Mouse (Mus musculus): ENCODE data around the gene Tedc1.

Tedc1 gene

DNA sequence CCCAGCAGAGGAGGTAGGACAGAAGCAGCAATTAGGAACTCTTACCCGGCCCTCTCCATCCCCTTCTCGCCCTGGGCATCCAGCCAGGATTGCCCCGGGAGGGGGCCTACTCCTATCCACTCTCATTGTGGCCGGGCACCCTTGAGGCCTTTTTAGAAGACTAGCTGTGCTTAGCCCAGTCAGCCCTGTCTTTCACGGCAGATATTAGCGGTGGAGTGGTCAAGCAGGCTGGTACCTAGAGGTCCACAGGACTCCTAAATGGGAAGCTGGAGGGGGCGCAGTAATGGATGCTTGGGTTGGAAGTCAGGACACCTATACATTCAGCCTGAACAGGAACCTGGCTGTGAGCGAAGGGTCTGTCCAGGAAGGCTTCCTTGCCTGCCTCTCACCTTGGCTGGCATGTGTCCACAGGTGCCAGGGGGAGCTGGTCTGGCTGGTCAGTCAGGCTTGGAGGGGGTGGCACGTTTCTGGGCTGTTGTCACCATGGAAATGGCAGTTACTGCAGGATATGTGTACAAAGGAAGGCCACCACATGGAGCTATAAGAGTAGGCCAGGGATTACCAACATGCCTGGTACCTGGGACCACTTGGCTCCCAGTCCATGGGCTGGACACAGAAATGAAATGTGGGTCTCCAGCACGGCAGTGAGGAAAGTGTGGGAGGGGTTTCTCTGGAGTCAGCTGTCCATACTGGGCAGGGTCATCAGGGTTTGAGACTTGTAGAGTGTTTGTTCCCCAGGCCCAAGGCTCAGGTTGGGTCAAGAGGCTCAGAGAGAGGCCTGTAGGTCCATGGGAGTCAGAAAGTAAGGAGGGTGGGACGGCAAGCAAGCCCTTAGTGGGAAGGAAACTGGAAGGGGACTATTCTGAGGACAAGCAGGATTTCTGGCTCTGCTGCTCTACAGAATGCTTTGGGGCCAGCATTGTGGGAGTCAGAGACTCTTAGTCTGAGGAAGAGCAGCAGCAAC is 17.0 kb upstream of the Tedc1 start:
- in situ Hi-C loops (cut with MboI, MseI): no loop called here

DNA sequence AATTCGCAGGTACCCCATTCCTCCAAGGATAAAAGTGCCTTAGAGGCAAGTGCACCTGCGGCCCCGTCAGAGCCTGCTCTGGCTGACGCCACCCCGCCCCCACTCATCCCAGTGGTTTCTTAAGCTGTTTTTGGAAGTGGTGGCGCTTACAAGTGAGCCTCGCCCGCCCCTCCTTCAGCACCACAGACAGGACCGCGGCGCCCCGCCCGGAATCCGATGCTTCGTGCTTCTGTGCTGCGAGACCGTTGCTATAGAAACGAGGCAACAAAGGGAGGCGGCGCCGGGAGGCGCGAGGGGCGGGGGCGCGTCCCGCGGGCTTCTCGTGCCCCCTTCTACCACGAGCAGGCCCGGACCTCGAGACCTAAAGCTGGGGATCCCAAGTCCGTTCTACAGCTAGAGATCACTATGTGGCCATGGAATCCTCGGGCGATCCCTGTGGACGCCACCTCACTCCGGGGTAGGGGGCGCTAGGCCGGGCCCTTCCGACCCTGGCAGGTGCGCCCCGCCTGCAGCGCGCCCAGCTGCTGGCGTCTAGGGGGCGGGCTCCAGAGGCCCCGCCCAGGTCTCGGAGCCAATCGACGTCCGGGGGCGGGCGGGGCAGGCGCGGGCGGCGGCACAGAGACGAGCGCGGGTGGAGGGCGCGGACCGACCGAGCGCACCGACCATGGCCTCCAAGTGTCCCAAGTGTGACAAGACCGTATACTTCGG is 16.2 kb upstream of the Tedc1 start, which contains the start of gene Crip2:
Gene Crip2 (plus strand): TSS at position 329 of the 708 bp plus-strand sequence.
- in situ Hi-C loops (cut with MboI, MseI): no loop called here

GRCm38 (mm10) chr12:113140616-113141411 is 15.4 kb upstream of the Tedc1 start:
- in situ Hi-C loops (cut with MboI, MseI): no loop called here

- in situ Hi-C loops (cut with MboI, MseI): no loop called here
Observed at GRCm38 (mm10) chr12:113141531-113141973, 14.7 kb upstream of the Tedc1 start.

- in situ Hi-C loops (cut with MboI, MseI): no loop called here
Observed at GRCm38 (mm10) chr12:113142021-113142975, 13.9 kb upstream of the Tedc1 start.

- in situ Hi-C loops (cut with MboI, MseI): no loop called here
Observed at GRCm38 (mm10) chr12:113143164-113143563, 13.1 kb upstream of the Tedc1 start.

GRCm38 (mm10) chr12:113144001-113144756 is 12.0 kb upstream of the Tedc1 start:
- in situ Hi-C loops (cut with MboI, MseI): no loop called here

GRCm38 (mm10) chr12:113144886-113145285 is 11.3 kb upstream of the Tedc1 start:
- in situ Hi-C loops (cut with MboI, MseI): loop anchor here (5.0 kb wide), 1 partner anchor 42 kb away; the partner anchor contains the start of gene Tmem121

DNA sequence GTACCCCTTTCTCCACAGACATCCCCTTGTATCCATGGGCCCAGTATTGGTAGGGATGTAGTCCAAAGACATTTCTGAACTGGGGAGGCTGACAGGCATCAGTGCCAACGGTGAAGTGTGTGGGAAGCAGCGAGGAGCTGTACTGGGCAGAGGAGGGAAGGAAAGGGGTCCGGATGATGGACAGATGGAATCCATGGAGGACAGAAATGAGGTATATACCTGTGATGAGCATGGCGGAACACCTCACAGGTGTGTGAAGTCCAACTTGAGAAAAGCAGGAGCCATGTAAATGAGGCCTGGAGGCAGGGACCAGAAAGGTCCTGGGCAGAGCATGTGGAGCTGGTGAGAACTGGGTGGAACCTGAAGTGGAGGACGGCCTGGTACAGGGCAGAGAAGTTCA is 10.6 kb upstream of the Tedc1 start:
- in situ Hi-C loops (cut with MboI, MseI): loop anchor here (5.0 kb wide), 1 partner anchor 42 kb away; the partner anchor contains the start of gene Tmem121

DNA sequence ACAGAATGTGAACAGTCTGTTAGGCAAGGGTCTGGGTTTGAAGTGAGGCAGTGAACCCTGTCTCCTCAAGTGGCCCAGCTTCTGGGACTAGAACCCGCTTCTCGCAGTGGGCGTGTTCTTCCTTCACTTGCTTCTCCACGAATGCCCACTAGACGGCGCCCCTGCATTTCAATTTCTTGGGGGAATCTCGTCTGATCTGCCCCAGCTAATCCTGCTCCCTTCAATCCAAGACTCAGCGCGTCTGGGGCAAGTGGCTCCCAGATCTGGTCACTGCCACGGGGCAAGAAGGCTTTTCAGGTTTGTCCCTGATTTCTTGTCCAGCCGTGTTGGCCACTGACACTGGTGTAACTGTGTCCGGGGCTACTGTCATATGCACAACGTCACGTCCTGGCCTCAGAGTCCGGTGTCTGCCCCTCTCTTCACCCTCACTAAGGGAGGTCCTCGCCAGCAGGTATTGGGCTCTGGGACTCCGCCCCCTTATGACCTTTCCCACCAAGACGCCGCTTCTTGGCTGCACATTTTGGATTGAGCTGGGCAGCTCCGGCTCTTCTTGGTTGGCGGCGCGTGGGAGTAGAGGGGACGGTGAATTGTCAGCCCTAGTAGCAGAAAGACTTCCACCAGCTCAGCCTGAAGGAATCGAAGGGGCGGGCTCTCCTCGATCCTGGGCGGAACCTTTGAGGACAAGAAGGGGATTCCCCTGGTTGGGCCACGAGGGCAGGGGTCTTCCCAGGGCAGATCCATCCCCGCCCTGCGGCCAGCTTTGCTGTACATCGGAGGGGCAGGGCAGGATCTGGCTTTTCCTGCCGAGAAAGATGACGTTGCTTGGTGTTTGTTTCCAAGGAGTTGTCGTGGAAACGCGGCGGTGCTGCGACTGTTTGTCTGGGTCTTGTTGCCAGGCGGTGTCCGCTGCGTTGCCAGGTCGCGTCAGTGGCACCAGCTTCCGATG is 9.8 kb upstream of the Tedc1 start, which contains the start of gene Crip1:
Gene Crip1 (plus strand): TSS at position 205 of the 946 bp plus-strand sequence.
- in situ Hi-C loops (cut with MboI, MseI): loop anchor here (5.0 kb wide), 1 partner anchor 41 kb away; the partner anchor contains the start of gene Tmem121

GRCm38 (mm10) chr12:113147481-113147880 is 8.7 kb upstream of the Tedc1 start:
- in situ Hi-C loops (cut with MboI, MseI): loop anchor here (5.0 kb wide), 1 partner anchor 40 kb away; the partner anchor contains the start of gene Tmem121

DNA sequence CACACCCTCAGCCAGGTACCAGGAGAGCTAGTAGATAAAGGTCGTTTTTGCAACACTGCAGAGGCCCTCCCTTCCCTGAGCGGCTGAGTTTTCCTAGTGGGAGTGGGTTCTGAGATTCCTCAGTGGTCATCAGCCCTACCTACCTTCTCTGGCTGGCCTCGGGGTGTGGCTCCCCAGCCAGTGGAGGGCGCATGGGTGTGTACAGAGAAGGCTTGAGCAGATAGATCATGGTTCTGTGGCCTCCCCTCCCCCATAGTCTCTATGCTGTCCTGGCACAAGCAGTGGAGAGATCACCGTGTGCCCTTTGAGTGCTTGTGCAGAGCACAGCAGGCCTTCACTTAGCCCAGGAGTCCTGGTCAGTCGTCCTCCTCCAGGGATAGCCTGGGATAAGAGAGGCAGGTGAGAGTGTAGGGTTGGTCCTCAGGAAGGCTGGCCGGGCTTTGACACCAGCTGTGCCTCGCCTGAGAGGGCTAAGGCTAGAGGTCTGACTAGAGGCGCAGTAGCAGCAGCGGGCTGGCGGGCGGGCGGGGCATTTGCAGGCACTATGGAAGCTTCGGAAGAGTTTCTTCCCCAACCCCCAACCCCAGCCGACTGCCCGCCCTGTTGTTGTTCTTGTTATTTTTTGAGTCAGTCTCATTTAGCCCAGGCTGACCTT is 7.7 kb upstream of the Tedc1 start:
- in situ Hi-C loops (cut with MboI, MseI): loop anchor here (5.0 kb wide), 1 partner anchor 39 kb away; the partner anchor contains the start of gene Tmem121

DNA sequence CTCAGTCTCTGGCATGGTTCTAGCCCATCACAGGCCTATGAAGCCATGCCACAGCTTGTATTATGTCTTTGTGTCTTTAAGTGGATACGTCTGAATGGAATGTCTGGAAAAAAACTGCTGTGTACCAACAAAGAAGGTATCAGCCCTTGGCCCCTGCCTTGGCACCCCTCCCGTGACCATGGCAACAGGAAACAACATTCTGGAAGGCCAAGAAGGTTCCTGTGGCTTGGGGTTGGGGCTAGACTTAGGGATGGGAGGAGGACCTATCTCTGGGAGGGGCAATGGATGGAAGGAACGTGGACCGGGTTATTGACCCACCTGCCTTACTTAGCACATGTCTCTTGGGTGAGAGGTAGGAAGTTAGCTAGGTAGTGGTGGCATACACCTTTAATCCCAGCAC is 6.9 kb upstream of the Tedc1 start:
- in situ Hi-C loops (cut with MboI, MseI): loop anchor here (5.0 kb wide), 1 partner anchor 38 kb away; the partner anchor contains the start of gene Tmem121

DNA sequence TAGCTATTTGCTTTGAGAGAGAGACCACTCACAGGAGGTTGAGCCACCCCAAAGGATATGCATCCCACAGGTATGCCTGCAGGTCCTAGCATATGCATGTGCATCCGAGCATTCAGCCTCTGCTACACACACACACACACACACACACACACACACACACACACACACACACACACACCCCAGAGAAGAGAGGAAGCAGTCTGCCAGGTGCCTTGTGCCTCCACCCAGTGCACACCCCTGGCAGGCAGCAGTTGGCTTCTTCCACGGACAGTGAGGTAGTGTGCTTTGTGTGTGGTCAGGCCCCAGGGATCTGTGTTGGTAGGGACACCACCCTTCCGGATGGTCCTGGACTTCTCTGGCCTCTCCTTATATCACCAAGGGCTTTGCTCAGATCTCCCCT is 6.3 kb upstream of the Tedc1 start:
- in situ Hi-C loops (cut with MboI, MseI): loop anchor here (5.0 kb wide), 1 partner anchor 37 kb away; the partner anchor contains the start of gene Tmem121

- in situ Hi-C loops (cut with MboI, MseI): no loop called here
Observed at GRCm38 (mm10) chr12:113150591-113150990, 5.6 kb upstream of the Tedc1 start.

DNA sequence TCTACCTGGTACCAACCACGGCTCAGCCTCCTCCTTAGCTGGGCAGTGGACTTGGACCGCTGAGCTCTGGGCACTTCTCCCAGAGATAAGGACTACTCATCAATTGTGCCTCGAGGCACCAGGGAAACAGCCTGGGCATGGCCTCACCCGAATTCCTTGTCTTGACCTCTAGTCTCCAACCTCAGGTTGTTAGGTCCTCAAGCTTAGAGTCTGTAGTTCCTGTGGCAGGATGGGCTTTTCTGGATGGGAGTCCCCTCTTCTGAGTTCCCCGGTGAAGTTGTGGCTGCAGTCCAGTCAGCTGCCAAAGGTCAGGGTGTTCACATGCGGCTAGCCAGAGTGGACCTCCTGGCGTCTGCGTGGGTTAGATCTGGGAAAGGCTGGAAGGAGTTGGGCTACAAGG is 5.2 kb upstream of the Tedc1 start:
- in situ Hi-C loops (cut with MboI, MseI): no loop called here

GRCm38 (mm10) chr12:113151661-113152271 is 4.5 kb upstream of the Tedc1 start:
- in situ Hi-C loops (cut with MboI, MseI): no loop called here

Data from regulatory T cell (primary cell).